Mouse (Mus musculus) forebrain, embryonic 12.5 days (tissue): Measurements from ENCODE around the gene Pip5kl1. TPM values are rescaled to one million over a fixed set of nuclear protein-coding genes. Genes with fewer than 3 reads are reported as not detected.
A peak's percentile ranks its signal among the peaks of the same experiment; 100 is the strongest.

Source experiments
- ATAC-seq: fragments of 200-750 bp; cut with Nextera tagmentation; 2 replicates; pipeline ENCODE4 v1.8.0; 2017; ENCODE audit warnings: moderate TSS enrichment; ENCODE audit not compliant: low FRiP score
- H3K27ac ChIP-seq: fragments of 300-500 bp; sonication (generic); 2 replicates; pipeline ENCODE4 v1.5.1; 2016; ENCODE audit warnings: mild to moderate bottlenecking
- H3K27me3 ChIP-seq: fragments of 300-500 bp; sonication (generic); 2 replicates; pipeline ENCODE4 v1.6.1; 2016; ENCODE audit warnings: mild to moderate bottlenecking
- H3K36me3 ChIP-seq: fragments of 300-500 bp; sonication (generic); replicated peaks from 2 replicates; pipeline ENCODE4 v1.6.1; 2016; ENCODE audit warnings: mild to moderate bottlenecking
- H3K4me1 ChIP-seq: fragments of 300-500 bp; sonication (generic); 2 replicates; pipeline ENCODE4 v1.6.1; 2016
- H3K4me2 ChIP-seq: fragments of 300-500 bp; sonication (generic); 2 replicates; pipeline ENCODE4 v1.6.1; 2016; ENCODE audit warnings: mild to moderate bottlenecking, moderate library complexity
- H3K4me3 ChIP-seq: fragments of 300-500 bp; sonication (generic); replicated peaks from 2 replicates; pipeline ENCODE4 v1.5.1; 2016; ENCODE audit warnings: mild to moderate bottlenecking
- H3K9ac ChIP-seq: fragments of 300-500 bp; sonication (generic); 2 replicates; pipeline ENCODE4 v1.6.1; 2016; ENCODE audit warnings: mild to moderate bottlenecking
- H3K9me3 ChIP-seq: fragments of 300-500 bp; sonication (generic); 2 replicates; pipeline ENCODE4 v1.6.1; 2016
- WGBS: fragments of 180-500 bp; shearing (Covaris S2); methylation state at CpG from one replicate; pipeline ENCODE4 v1.1.7; 2016; 5-methylcytosine and 5-hydroxymethylcytosine counted together
- polyA plus RNA-seq: library from polyadenylated mRNA; unstranded; fragments of >200 nt; fragmentation: Nextera tagmentation; extraction: Ambion mirVana; gene quantifications from 2 replicates; pipeline ENCODE4 v1.2.1, GENCODE M21; 2016

Gene Pip5kl1
- 2.6 and 3.1 TPM in 2 replicates for polyA plus RNA-seq

DNA sequence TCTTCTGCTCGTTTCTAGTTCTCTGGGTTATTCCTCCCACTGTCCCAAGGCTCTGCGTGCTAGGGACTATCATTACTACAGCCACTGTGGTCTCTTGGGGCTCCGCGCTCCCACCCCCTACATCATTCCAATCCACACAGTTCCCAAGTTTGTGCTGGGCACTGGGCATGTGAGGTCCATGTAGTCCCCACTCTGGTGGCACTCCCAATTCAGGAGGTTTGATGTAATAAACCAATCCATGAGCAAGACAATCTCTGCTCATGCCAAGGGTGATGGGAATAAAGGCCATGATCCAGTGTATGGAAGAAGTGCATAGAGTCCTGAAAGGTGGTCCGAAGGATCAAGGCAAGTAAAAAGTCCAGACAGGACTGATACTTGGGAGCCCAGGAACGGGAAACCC lies at the start of gene Pip5kl1:
TSS of gene Pip5kl1 (plus strand) at position 301 of the 400 bp plus-strand sequence.
- Histone ChIP-seq H3K9ac (peak within 1 kb of the TSS; percentile 69), H3K27ac (no peak within 1 kb of the TSS), H3K27me3 (peaks cover 36% of the 10 kb centered on the region), H3K36me3 (no peaks in the 10 kb centered on the region), H3K4me1 (peaks cover 18% of the 10 kb centered on the region), H3K9me3 (no peaks in the 10 kb centered on the region), H3K4me2 (peak within 1 kb of the TSS; percentile 100), H3K4me3 (peak within 1 kb of the TSS; percentile 54)
- no peak for ATAC-seq
- WGBS = 81% methylated on average over 6 of the region's 6 CpGs

- Histone ChIP-seq H3K4me3 (no peak overlapping the region), H3K27me3 (no peaks in the 10 kb centered on the region), H3K9ac (no peak overlapping the region), H3K36me3 (no peaks in the 10 kb centered on the region), H3K4me2 (no peak overlapping the region), H3K9me3 (no peaks in the 10 kb centered on the region), H3K4me1 (no peaks in the 10 kb centered on the region), H3K27ac (no peak overlapping the region)
- ATAC-seq = no peak
- WGBS = 85% methylated on average over 12 of the region's 12 CpGs
Measured at GRCm38 (mm10) chr2:32525816-32526215, 48.8 kb upstream of the Pip5kl1 start.

GRCm38 (mm10) chr2:32527468-32527966 lies 47.1 kb upstream of the Pip5kl1 start:
- Histone ChIP-seq H3K4me3 (no peak overlapping the region), H3K27ac (no peak overlapping the region), H3K9ac (no peak overlapping the region), H3K9me3 (no peaks in the 10 kb centered on the region), H3K4me1 (no peaks in the 10 kb centered on the region), H3K36me3 (no peaks in the 10 kb centered on the region), H3K4me2 (no peak overlapping the region), H3K27me3 (no peaks in the 10 kb centered on the region)
- ATAC-seq = no peak
- WGBS = 74% methylated on average over 14 of the region's 14 CpGs

DNA sequence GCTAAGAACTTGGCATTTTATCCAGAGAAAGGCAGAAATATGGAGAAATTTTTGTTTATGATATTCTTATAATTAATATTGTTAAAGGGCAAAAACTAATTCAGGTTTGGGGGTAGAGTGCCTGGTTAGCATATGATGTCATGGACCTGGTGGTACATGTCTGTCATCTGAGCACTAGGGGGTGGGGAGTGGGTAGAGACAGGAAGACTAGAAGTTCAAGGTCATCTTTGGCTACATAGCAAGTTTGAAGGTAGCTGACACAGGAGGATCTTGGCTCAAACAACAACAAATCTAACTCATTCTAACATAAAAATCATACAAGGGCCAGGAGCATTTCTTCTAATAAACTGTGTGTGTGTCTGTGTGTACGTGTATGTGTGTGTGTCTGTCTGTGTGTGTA lies 46.3 kb upstream of the Pip5kl1 start:
- ATAC-seq = no peak
- Histone ChIP-seq H3K4me2 (no peak overlapping the region), H3K4me1 (no peaks in the 10 kb centered on the region; the same call in 1 of the 2 replicates), H3K4me3 (no peak overlapping the region), H3K27me3 (no peaks in the 10 kb centered on the region), H3K9me3 (no peaks in the 10 kb centered on the region), H3K36me3 (no peaks in the 10 kb centered on the region), H3K27ac (no peak overlapping the region), H3K9ac (no peak overlapping the region)
- WGBS = 96% methylated on average over 1 of the region's 1 CpGs

GRCm38 (mm10) chr2:32530479-32530878 lies 44.1 kb upstream of the Pip5kl1 start:
- peaks cover 11% of the 10 kb centered on the region for H3K4me1 ChIP-seq
- H3K27me3 ChIP-seq = no peaks in the 10 kb centered on the region
- H3K9me3 ChIP-seq = no peaks in the 10 kb centered on the region
- no peak overlapping the region for H3K4me2 ChIP-seq
- H3K9ac ChIP-seq = no peak overlapping the region
- H3K27ac ChIP-seq = no peak overlapping the region
- no peak for ATAC-seq
- 81% methylated on average over 2 of the region's 2 CpGs for WGBS
- H3K4me3 ChIP-seq = no peak overlapping the region
- H3K36me3 ChIP-seq = no peaks in the 10 kb centered on the region

GRCm38 (mm10) chr2:32533163-32533562 lies 41.4 kb upstream of the Pip5kl1 start:
- H3K4me2 ChIP-seq = no peak overlapping the region
- H3K4me1 ChIP-seq = peaks cover 37% of the 10 kb centered on the region
- H3K4me3 ChIP-seq = no peak overlapping the region
- H3K9ac ChIP-seq = no peak overlapping the region
- no peak for ATAC-seq
- H3K27me3 ChIP-seq = no peaks in the 10 kb centered on the region
- no peaks in the 10 kb centered on the region for H3K9me3 ChIP-seq
- H3K36me3 ChIP-seq = no peaks in the 10 kb centered on the region
- 93% methylated on average over 2 of the region's 2 CpGs for WGBS
- no peak overlapping the region for H3K27ac ChIP-seq

DNA sequence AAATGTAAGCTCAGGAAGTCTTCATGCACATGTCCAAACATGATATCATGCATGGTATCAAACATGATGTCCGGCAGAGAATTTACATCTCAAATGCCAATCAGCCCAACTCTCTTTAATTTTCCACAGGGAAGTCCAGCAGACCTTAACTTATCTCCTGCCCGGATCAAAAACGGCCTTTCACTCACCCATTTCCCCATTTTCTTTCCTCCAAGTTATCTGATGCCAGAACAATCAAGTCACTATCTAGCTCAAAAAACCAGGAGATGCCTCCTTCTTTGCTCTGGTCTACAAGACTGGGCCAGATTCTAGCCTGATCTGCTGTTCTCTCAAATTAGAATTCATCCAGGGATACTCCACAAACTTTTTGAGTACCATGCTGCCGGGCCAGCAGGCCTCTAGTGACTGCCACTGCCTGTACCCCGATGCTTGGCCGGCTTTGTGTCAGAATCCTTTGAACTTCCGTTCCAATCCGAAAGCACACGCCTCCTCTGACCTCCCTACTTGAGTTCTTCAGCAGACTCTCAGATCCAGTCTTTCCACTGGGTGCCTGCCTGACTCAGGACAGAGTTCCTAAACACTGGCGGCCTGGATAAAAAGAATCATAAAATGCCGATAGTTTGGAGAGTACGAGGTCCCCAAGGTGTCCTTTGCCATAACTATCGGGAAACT lies 40.4 kb upstream of the Pip5kl1 start:
- 0 out of 2 replicates have a peak, but pooled peaks have one; percentile 7 for ATAC-seq
- 12% methylated on average over 13 of the region's 13 CpGs for WGBS

DNA sequence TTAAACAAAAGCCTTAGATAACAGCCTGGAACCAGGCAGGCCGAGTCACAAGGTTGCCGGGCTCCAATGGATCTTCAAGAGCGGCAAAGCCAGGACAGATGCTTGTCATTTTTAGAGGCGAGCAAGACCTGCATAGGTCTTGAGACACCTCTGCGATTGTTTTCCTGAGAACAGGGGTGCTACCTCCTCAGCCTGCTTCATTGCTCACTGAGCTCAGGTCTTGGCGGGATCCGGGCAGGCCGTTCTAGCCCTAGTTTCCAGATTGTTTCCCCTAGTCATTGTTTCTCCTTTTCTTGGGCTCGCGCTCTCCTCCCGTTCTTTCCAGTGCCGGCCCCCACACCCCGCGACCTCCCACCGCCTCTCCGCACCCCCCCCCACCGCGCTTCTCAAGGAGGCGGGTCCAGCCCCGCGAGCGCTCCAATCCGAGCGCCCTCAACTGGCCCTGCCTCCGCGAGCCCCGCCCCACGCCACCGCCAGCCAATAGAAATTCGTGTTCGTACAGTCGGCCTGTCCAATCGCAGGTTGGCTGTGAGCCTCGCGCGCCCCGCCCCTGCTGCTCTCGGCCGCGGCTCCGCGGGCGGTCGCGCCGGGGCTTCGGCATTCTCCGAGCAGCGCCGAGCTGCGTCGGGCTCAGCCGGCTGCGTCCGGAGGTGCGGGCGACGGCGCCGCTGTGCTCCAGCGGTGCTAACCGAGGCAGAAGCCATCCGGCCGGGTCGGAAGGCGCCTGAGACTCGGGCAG lies 39.7 kb upstream of the Pip5kl1 start, which contains the start of gene Fam102a:
TSS of gene Fam102a (plus strand) at position 600 of the 739 bp plus-strand sequence.
- under 1% methylated on average over 67 of the region's 67 CpGs for whole genome bisulfite sequencing
- H3K4me1 ChIP-seq = peaks cover 54% of the 10 kb centered on the region

More for the DNA sequence above, 40.4 kb upstream of the Pip5kl1 start:
- peak overlapping the region; percentile 91 for H3K27ac ChIP-seq
- peak overlapping the region; percentile 55 for H3K9ac ChIP-seq
- H3K4me3 ChIP-seq = peak overlapping the region; percentile 93
- peaks cover 47% of the 10 kb centered on the region for H3K4me1 ChIP-seq
- H3K9me3 ChIP-seq = no peaks in the 10 kb centered on the region
- H3K4me2 ChIP-seq = peak overlapping the region; percentile 80
- no peaks in the 10 kb centered on the region for H3K27me3 ChIP-seq
- H3K36me3 ChIP-seq = no peaks in the 10 kb centered on the region

GRCm38 (mm10) chr2:32535501-32535991 lies 39.1 kb upstream of the Pip5kl1 start:
- no peaks in the 10 kb centered on the region for H3K27me3 ChIP-seq
- H3K4me1 ChIP-seq = peaks cover 59% of the 10 kb centered on the region
- H3K36me3 ChIP-seq = no peaks in the 10 kb centered on the region
- H3K9ac ChIP-seq = peak overlapping the region; percentile 87
- peak overlapping the region; percentile 93 for H3K4me3 ChIP-seq
- H3K4me2 ChIP-seq = peak overlapping the region; percentile 80
- H3K9me3 ChIP-seq = no peaks in the 10 kb centered on the region
- H3K27ac ChIP-seq = peak overlapping the region; percentile 92
- ATAC-seq = no peak; the same call in 1 of the 2 replicates
- WGBS = 0% methylated on average over 54 of the region's 56 CpGs

More for the DNA sequence above, 39.7 kb upstream of the Pip5kl1 start, which contains the start of gene Fam102a:
- H3K4me2 ChIP-seq = peak within 1 kb of the TSS; percentile 80
- H3K27ac ChIP-seq = peak within 1 kb of the TSS; percentile 92
- H3K9me3 ChIP-seq = no peaks in the 10 kb centered on the region
- H3K36me3 ChIP-seq = no peaks in the 10 kb centered on the region
- peak within 1 kb of the TSS; percentile 87 for H3K9ac ChIP-seq
- peak; percentile 97 for ATAC-seq
- peak within 1 kb of the TSS; percentile 93 for H3K4me3 ChIP-seq
- H3K27me3 ChIP-seq = no peaks in the 10 kb centered on the region

DNA sequence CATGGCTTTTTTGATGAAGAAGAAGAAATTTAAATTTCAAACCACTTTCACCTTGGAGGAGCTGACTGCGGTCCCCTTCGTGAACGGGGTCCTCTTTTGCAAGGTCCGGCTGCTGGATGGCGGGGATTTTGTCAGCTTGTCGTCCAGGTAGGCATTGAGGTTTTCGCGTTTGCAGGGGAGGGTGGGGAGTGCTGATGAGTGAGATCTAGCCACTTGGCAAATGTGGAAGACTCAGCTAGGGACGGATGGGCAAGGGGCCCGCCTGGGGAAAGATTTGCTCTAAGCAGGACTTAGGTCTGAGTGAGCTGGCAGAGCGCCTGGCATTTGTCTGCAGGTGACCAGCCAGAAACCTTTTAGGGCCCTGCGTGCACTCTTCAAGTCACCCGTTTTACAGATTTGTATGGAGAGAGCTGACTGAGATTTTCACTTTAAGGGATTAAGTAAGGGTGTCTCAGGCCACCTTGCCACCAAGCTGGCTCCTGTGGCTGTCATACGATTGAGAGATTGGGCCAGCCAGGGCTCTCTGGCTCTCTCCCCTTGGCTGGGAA lies 38.4 kb upstream of the Pip5kl1 start:
- no peak for ATAC-seq
- Histone ChIP-seq H3K4me3 (peak overlapping the region; percentile 93), H3K27me3 (no peaks in the 10 kb centered on the region), H3K9me3 (no peaks in the 10 kb centered on the region), H3K27ac (0 out of 2 replicates have a peak overlapping the region, but pooled peaks have one; percentile 43), H3K9ac (peak overlapping the region; percentile 87), H3K4me2 (peak overlapping the region; percentile 80), H3K36me3 (no peaks in the 10 kb centered on the region), H3K4me1 (peaks cover 63% of the 10 kb centered on the region)
- under 1% methylated on average over 14 of the region's 14 CpGs for WGBS

- peak overlapping the region; percentile 80 for H3K4me2 ChIP-seq
- ATAC-seq = no peak
- peaks cover 63% of the 10 kb centered on the region for H3K4me1 ChIP-seq
- WGBS = 3% methylated on average over 11 of the region's 11 CpGs
- H3K9ac ChIP-seq = peak overlapping the region; percentile 87
- no peaks in the 10 kb centered on the region for H3K9me3 ChIP-seq
- H3K27me3 ChIP-seq = no peaks in the 10 kb centered on the region
- H3K27ac ChIP-seq = peak overlapping the region; percentile 43; the same call in 1 of the 2 replicates
- H3K36me3 ChIP-seq = no peaks in the 10 kb centered on the region
- peak overlapping the region; percentile 93 for H3K4me3 ChIP-seq
Measured at GRCm38 (mm10) chr2:32536634-32537359, 37.8 kb upstream of the Pip5kl1 start.
